Mouse (Mus musculus) gastrocnemius, postnatal 10 days (tissue): ENCODE data around the gene Cbfa2t2. TPM values are rescaled to one million over a fixed set of nuclear protein-coding genes. Genes with fewer than 3 reads are reported as not detected.

Experiments
- DNase-seq: peaks from one replicate; pipeline ENCODE4 v3.0.0; 2021; ENCODE audit warnings: mixed read lengths
- total RNA-seq, 2 experiments: library from RNA; stranded (reverse); gene quantifications; 2 replicates each; pipeline ENCODE4 v1.2.3; 2021

Gene Cbfa2t2
- total RNA-seq, 2 experiments from 2014 or later: 18.4 to 21.6 TPM

GRCm38 (mm10) chr2:154569071-154569748 is 132.9 kb downstream of the Cbfa2t2 start:
- peak; percentile 72 for DNase-seq

- peak; percentile 96 for DNase-seq
Measured at GRCm38 (mm10) chr2:154569836-154570286, 133.6 kb downstream of the Cbfa2t2 start, which contains the start of gene E2f1. E2f1 (minus strand) TSS chr2:154569892.

GRCm38 (mm10) chr2:154570666-154571065 is 134.4 kb downstream of the Cbfa2t2 start:
- DNase-seq: no peak

GRCm38 (mm10) chr2:154571266-154571665 is 135.0 kb downstream of the Cbfa2t2 start:
- no peak for DNase-seq

GRCm38 (mm10) chr2:154571976-154572375 is 135.7 kb downstream of the Cbfa2t2 start:
- DNase-seq: no peak

- DNase-seq: no peak
Measured at GRCm38 (mm10) chr2:154572996-154573395, 136.7 kb downstream of the Cbfa2t2 start.

GRCm38 (mm10) chr2:154574271-154574670 is 138.0 kb downstream of the Cbfa2t2 start:
- no peak for DNase-seq

GRCm38 (mm10) chr2:154576876-154577743 is 140.8 kb downstream of the Cbfa2t2 start:
- no peak for DNase-seq

- no peak for DNase-seq
Measured at GRCm38 (mm10) chr2:154577744-154578067, 141.4 kb downstream of the Cbfa2t2 start.

- DNase-seq: peak; percentile 43
Measured at GRCm38 (mm10) chr2:154580586-154580985, 144.3 kb downstream of the Cbfa2t2 start.

- no peak for DNase-seq
Measured at GRCm38 (mm10) chr2:154581421-154581820, 145.1 kb downstream of the Cbfa2t2 start.

- no peak for DNase-seq
Measured at GRCm38 (mm10) chr2:154583906-154584872, 147.9 kb downstream of the Cbfa2t2 start.

GRCm38 (mm10) chr2:154584931-154585601 is 148.8 kb downstream of the Cbfa2t2 start:
- DNase-seq: no peak

- peak; percentile 58 for DNase-seq
Measured at GRCm38 (mm10) chr2:154586405-154586804, 150.1 kb downstream of the Cbfa2t2 start.

Other genes starting within 250 kb of the Cbfa2t2 start
- gene Bpifb1, start 245.7 kb upstream of the Cbfa2t2 start, total RNA-seq: not detected
- gene Bpifb5, start 212.7 kb upstream of the Cbfa2t2 start, total RNA-seq: not detected
- gene Bpifb9a, start 178.6 kb upstream of the Cbfa2t2 start, total RNA-seq: not detected
- not detected for gene Bpifb9b, start 129.3 kb upstream of the Cbfa2t2 start, total RNA-seq
- gene Cdk5rap1, start 63.5 kb upstream of the Cbfa2t2 start, total RNA-seq: 1 to 10 TPM; 8.2 to 9.7 TPM
- gene Snta1, start 28.4 kb upstream of the Cbfa2t2 start, total RNA-seq: 100 to 1,000 TPM in 1 of 2 experiments, 10 to 100 TPM in 1; 95.6 to 128 TPM
- gene 1700003F12Rik, start 110.6 kb downstream of the Cbfa2t2 start, total RNA-seq: under 1 TPM in 1 of 2 experiments, not detected in 1; 0.81 TPM
- gene Actl10, start 115.3 kb downstream of the Cbfa2t2 start, total RNA-seq: not detected
- gene Necab3, start 122.4 kb downstream of the Cbfa2t2 start, total RNA-seq: under 1 TPM; 0.73 to 0.79 TPM
- gene E2f1, start 133.4 kb downstream of the Cbfa2t2 start, total RNA-seq: 1 to 10 TPM; 6.3 to 8.7 TPM
- gene Pxmp4, start 167.2 kb downstream of the Cbfa2t2 start, total RNA-seq: 10 to 100 TPM; 15.1 to 16.1 TPM
- 1 to 10 TPM; 1.8 to 2.3 TPM for gene Zfp341, start 176.8 kb downstream of the Cbfa2t2 start, total RNA-seq
- not detected for gene 4930519P11Rik, start 177.0 kb downstream of the Cbfa2t2 start, total RNA-seq
- gene Chmp4b, start 215.2 kb downstream of the Cbfa2t2 start, total RNA-seq: 100 to 1,000 TPM; 104 to 110 TPM